Mouse (Mus musculus): ENCODE data around the gene Mxi1.
A peak's percentile ranks its signal among the peaks of the same experiment; 100 is the strongest.

GRCm38 (mm10) chr19:53325578-53326295, 15.4 kb downstream of the Mxi1 start:
- TF ChIP-seq CTCF (IDR thresholded peaks at IDR 0.05; ENCODE audit: insufficient read depth, low read length), result no peak
- TF ChIP-seq POLR2A (IDR thresholded peaks at IDR 0.05; ENCODE audit: borderline replicate concordance, extremely low read depth, low read depth, low read length), result 0 out of 2 replicates have a peak, but pooled peaks have one; percentile 13

Data from lung, adult 2 months (tissue).